Mouse (Mus musculus) midbrain, postnatal 0 days (tissue): Measurements from ENCODE around the gene Tmem259. TPM values are rescaled to one million over a fixed set of nuclear protein-coding genes. Genes with fewer than 3 reads are reported as not detected.

Experiments used
- ATAC-seq: fragments of 200-750 bp; cut with Nextera tagmentation; 2 replicates; pipeline ENCODE4 v1.8.0; 2017; ENCODE audit warnings: moderate number of reproducible peaks, mild to moderate bottlenecking, moderate TSS enrichment, moderate library complexity; ENCODE audit not compliant: low FRiP score
- DNase-seq: peaks from one replicate; pipeline ENCODE4 v3.0.0-alpha.2; 2015; ENCODE audit warnings: low spot score
- H3K27ac ChIP-seq: fragments of 300-500 bp; sonication (generic); 2 replicates; pipeline ENCODE4 v1.5.1; 2014; ENCODE audit warnings: low read depth, mild to moderate bottlenecking, low read length, mixed read lengths
- H3K27me3 ChIP-seq: fragments of 300-500 bp; sonication (generic); 2 replicates; pipeline ENCODE4 v1.6.1; 2014; ENCODE audit warnings: low read length, control low read depth, mixed read lengths; ENCODE audit not compliant: insufficient read depth
- H3K36me3 ChIP-seq: fragments of 300-500 bp; sonication (generic); 2 replicates; pipeline ENCODE4 v1.6.1; 2014; ENCODE audit warnings: low read length, control low read depth, mixed read lengths; ENCODE audit not compliant: insufficient read depth
- H3K4me1 ChIP-seq: fragments of 300-500 bp; sonication (generic); 2 replicates; pipeline ENCODE4 v1.6.1; 2014; ENCODE audit warnings: mild to moderate bottlenecking, control low read depth, antibody characterized with exemption, low read length, mixed read lengths; ENCODE audit not compliant: insufficient read depth
- H3K4me2 ChIP-seq: fragments of 300-500 bp; sonication (generic); 2 replicates; pipeline ENCODE4 v1.6.1; 2014; ENCODE audit warnings: low read depth, mild to moderate bottlenecking, low read length, mixed read lengths; ENCODE audit not compliant: poor library complexity, severe bottlenecking
- H3K4me3 ChIP-seq: fragments of 300-500 bp; sonication (generic); 2 replicates; pipeline ENCODE4 v1.5.1; 2014; ENCODE audit warnings: low read depth, mild to moderate bottlenecking, low read length, moderate library complexity
- H3K9ac ChIP-seq: fragments of 300-500 bp; sonication (generic); replicated peaks from 2 replicates; pipeline ENCODE4 v1.6.1; 2014; ENCODE audit warnings: mild to moderate bottlenecking, low read length, moderate library complexity, mixed read lengths; ENCODE audit not compliant: poor library complexity, severe bottlenecking
- H3K9me3 ChIP-seq: fragments of 300-500 bp; sonication (generic); 2 replicates; pipeline ENCODE4 v1.6.1; 2016; ENCODE audit warnings: low read length, control low read depth
- CTCF ChIP-seq: IDR thresholded peaks from 2 replicates; pipeline ENCODE4 v1.5.1; 2016; ENCODE audit warnings: antibody characterized with exemption, mild to moderate bottlenecking
- WGBS: fragments of 180-500 bp; shearing (Covaris S2); extraction: QIAGEN DNeasy Blood & Tissue Kit; methylation state at CpG from one replicate; pipeline ENCODE4 v1.1.7; 2014; 5-methylcytosine and 5-hydroxymethylcytosine counted together
- polyA plus RNA-seq: library from polyadenylated mRNA; unstranded; fragments of >200 nt; fragmentation: Nextera tagmentation; extraction: Ambion mirVana; gene quantifications from 2 replicates; pipeline ENCODE4 v1.2.1, GENCODE M21; 2015
- total RNA-seq: library from RNA; depleted of rRNA; stranded (reverse); fragments of >200 nt; gene quantifications from 2 replicates; pipeline ENCODE4 v1.2.3, GENCODE M21; 2014

Tmem259 gene
- total and polyA plus RNA-seq, 2 experiments from 2014 or later, result 29.3 to 172 TPM

DNA sequence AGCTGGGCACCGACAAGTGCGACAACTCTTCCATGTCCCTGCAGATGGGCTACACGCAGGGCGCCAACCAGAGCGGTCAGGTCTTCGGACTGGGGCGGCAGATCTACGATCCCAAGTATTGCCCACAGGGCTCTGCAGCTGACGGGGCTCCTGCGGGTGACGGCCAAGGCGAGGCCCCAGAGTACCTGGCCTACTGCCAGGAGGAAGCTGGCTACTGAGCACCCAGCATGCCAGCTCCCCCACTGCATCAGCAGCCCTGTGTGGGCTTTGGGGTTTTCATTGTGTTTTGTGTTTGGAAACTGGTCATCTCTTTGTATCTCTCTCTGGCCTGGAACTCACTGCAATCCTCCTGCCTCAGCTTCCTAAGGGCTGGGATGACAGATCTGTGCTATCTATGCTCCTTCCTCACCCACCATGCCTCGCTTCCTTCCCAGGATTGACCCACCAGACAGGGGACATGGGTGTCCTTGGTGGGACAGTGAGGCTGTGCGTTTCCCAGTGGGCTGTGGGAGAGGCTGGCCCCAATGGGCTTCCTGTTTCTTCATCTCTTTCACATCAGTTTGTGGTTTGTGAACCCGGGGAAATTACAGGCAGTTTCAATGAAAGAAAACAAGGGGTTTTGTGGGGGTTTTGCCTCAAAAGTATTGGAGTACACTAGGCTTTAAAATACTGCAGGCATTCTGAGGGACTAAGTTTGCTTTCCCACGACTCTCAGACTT, 10.4 kb upstream of the Tmem259 start:
- TF ChIP-seq CTCF, result no peak
- 86% methylated on average over 16 of the region's 16 CpGs for WGBS
- no peak for ATAC-seq
- Histone ChIP-seq H3K27me3 (peaks cover 5% of the 10 kb centered on the region), H3K4me2 (no peak overlapping the region), H3K9me3 (no peaks in the 10 kb centered on the region), H3K9ac (no peak overlapping the region), H3K36me3 (no peaks in the 10 kb centered on the region), H3K4me3 (no peak overlapping the region), H3K4me1 (no peaks in the 10 kb centered on the region), H3K27ac (no peak overlapping the region)
- DNase-seq, result no peak

GRCm38 (mm10) chr10:79991548-79991947, 7.4 kb upstream of the Tmem259 start:
- Histone ChIP-seq H3K4me2 (no peak overlapping the region), H3K4me3 (no peak overlapping the region), H3K36me3 (no peaks in the 10 kb centered on the region), H3K27me3 (peaks cover 24% of the 10 kb centered on the region), H3K9ac (no peak overlapping the region), H3K9me3 (no peaks in the 10 kb centered on the region), H3K27ac (no peak overlapping the region), H3K4me1 (0 out of 2 replicates have a peak, but pooled peaks cover 2% of the 10 kb centered on the region)
- WGBS, result 86% methylated on average over 6 of the region's 6 CpGs
- TF ChIP-seq CTCF, result peak; percentile 18; the same call in 1 of the 2 replicates
- no peak for ATAC-seq
- DNase-seq, result no peak

- H3K9ac ChIP-seq, result no peak overlapping the region
- TF ChIP-seq CTCF, result no peak
- ATAC-seq (no peak), DNase-seq (no peak)
- WGBS, result 58% methylated on average over 12 of the region's 12 CpGs
- no peak overlapping the region for H3K27ac ChIP-seq
- H3K9me3 ChIP-seq, result no peaks in the 10 kb centered on the region
- H3K27me3 ChIP-seq, result peaks cover 24% of the 10 kb centered on the region
- H3K4me2 ChIP-seq, result no peak overlapping the region
- H3K36me3 ChIP-seq, result no peaks in the 10 kb centered on the region
- H3K4me3 ChIP-seq, result no peak overlapping the region
- H3K4me1 ChIP-seq, result 0 out of 2 replicates have a peak, but pooled peaks cover 2% of the 10 kb centered on the region
Measured at GRCm38 (mm10) chr10:79991099-79991498, 7.0 kb upstream of the Tmem259 start.

- Histone ChIP-seq H3K9ac (no peak overlapping the region), H3K4me3 (peak overlapping the region; percentile 46; the same call in 1 of the 2 replicates), H3K9me3 (no peaks in the 10 kb centered on the region), H3K4me2 (no peak overlapping the region), H3K36me3 (no peaks in the 10 kb centered on the region), H3K4me1 (0 out of 2 replicates have a peak, but pooled peaks cover 2% of the 10 kb centered on the region), H3K27ac (no peak overlapping the region), H3K27me3 (peaks cover 24% of the 10 kb centered on the region)
- ATAC-seq (no peak), DNase-seq (no peak)
- WGBS, result 13% methylated on average over 15 of the region's 15 CpGs
- TF ChIP-seq CTCF, result no peak
Measured at GRCm38 (mm10) chr10:79989870-79990269, 5.7 kb upstream of the Tmem259 start.

DNA sequence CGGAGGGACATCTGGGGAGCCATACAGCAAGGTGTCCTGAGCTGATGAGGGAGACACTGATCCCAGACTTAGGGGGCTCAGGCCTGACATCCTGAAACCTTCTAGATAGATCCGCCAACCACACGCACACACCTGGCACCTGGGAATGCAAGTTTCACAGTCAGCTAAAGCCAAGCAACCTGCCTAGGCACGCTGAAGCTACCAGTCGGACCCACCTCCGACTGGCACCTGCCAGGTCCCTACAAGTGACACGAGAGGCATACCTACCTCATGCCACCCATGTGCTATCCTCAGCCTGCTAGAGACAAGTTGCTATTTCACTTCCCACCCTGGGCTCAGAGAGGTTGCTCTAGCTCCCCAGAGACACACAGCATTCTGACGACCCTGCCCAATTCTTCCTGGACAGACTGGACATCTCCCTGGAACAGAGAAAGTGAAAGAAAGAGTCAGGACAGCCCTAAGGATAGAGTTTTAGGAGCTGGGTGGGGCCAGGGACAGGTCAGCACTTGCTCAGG, 5.2 kb upstream of the Tmem259 start:
- peak overlapping the region; percentile 75 for H3K4me2 ChIP-seq
- no peaks in the 10 kb centered on the region for H3K36me3 ChIP-seq
- DNase-seq, result no peak
- no peak overlapping the region for H3K9ac ChIP-seq
- TF ChIP-seq CTCF, result no peak
- ATAC-seq, result no peak
- peak overlapping the region; percentile 46 for H3K4me3 ChIP-seq
- peaks cover 24% of the 10 kb centered on the region for H3K27me3 ChIP-seq
- 46% methylated on average over 8 of the region's 8 CpGs for WGBS
- H3K27ac ChIP-seq, result no peak overlapping the region
- no peaks in the 10 kb centered on the region for H3K9me3 ChIP-seq
- 0 out of 2 replicates have a peak, but pooled peaks cover 2% of the 10 kb centered on the region for H3K4me1 ChIP-seq
